ENCODE assay signal across 11 mouse cellular contexts in genomic region chr12:52389552-52389951, GRCm38 (mm10).
A peak's percentile ranks its signal among the peaks of the same experiment; 100 is the strongest.
DNase-seq lines count a peak whose midpoint lies in the region; ATAC-seq and TF ChIP-seq lines count a peak whose summit lies in the region.
"Had no signal": no experiment of that assay in that cellular context is flagged by ENCODE, and none has a peak within 500 bp of the region (broad histone marks: within the 10 kb centered on the region; RNA-seq: fewer than 3 reads in every experiment).

No protein-coding gene starts in this region.

- H3K9ac ChIP-seq in forebrain, embryonic 16.5 days (replicated peaks; ENCODE audit: low read depth, low read length), result no peak overlapping the region
- H3K9ac ChIP-seq in midbrain, embryonic 16.5 days (ENCODE audit: low read depth, low read length), result no peak overlapping the region
- H3K9ac ChIP-seq: neural tube, embryonic 13.5 days had no signal

- intact Hi-C loops in left cerebral cortex, postnatal 14 days (cut with DNase I), result no loop called here
- intact Hi-C loops in left cerebral cortex, postnatal 4 days (cut with DNase I), result no loop called here

- H3K27me3 ChIP-seq in forebrain, embryonic 10.5 days (ENCODE audit: poor library complexity, severe bottlenecking), result no peaks in the 10 kb centered on the region
- no peaks in the 10 kb centered on the region for H3K27me3 ChIP-seq in forebrain, embryonic 16.5 days (replicated peaks; ENCODE audit: control insufficient read depth, insufficient read depth, low read length)
- H3K27me3 ChIP-seq in midbrain, embryonic 16.5 days (ENCODE audit: control insufficient read depth, insufficient read depth, low read depth, low read length), result 0 out of 2 replicates have a peak, but pooled peaks cover 2% of the 10 kb centered on the region
- H3K27me3 ChIP-seq in thymus, adult 2 months (ENCODE audit: control insufficient read depth, insufficient read depth, low read length), result no peaks in the 10 kb centered on the region
- H3K27me3 ChIP-seq: CH12.LX; neural tube, embryonic 13.5 days had no signal

- ATAC-seq in forebrain, embryonic 16.5 days, result peak; percentile 79
- peak; percentile 49; the same call in 1 of the 2 replicates for ATAC-seq in midbrain, embryonic 16.5 days

- WGBS in forebrain, embryonic 10.5 days, result 28% methylated on average over 5 of the region's 5 CpGs
- WGBS in forebrain, embryonic 16.5 days, result 6% methylated on average over 5 of the region's 5 CpGs
- 31% methylated on average over 5 of the region's 5 CpGs for WGBS in midbrain, embryonic 16.5 days
- 92% methylated on average over 5 of the region's 5 CpGs for WGBS in thymus, adult 2 months

- peak; percentile 18 to 35 for DNase-seq in left cerebral cortex, postnatal 14 days (ENCODE audit: low spot score in 2 of 2)
- no peak for DNase-seq in left cerebral cortex, postnatal 4 days
- peak; percentile 36 for DNase-seq in forebrain, embryonic 10.5 days (ENCODE audit: extremely low spot score, low spot score)
- no peak for DNase-seq in thymus, adult 2 months
- no peak for DNase-seq in T-cell, adult 2 months (ENCODE audit: low spot score)
- DNase-seq: adrenal gland, adult 2 months; thymus, postnatal 4 days had no signal

- H3K36me3 ChIP-seq in forebrain, embryonic 10.5 days (replicated peaks), result no peaks in the 10 kb centered on the region
- no peaks in the 10 kb centered on the region for H3K36me3 ChIP-seq in forebrain, embryonic 16.5 days (ENCODE audit: control insufficient read depth, insufficient read depth)
- H3K36me3 ChIP-seq in midbrain, embryonic 16.5 days (ENCODE audit: control insufficient read depth, insufficient read depth, low read length), result no peaks in the 10 kb centered on the region
- no peaks in the 10 kb centered on the region for H3K36me3 ChIP-seq in thymus, adult 2 months (ENCODE audit: control insufficient read depth, insufficient read depth, low read length)
- H3K36me3 ChIP-seq: neural tube, embryonic 13.5 days had no signal

- H3K4me2 ChIP-seq in forebrain, embryonic 16.5 days (ENCODE audit: low read length), result no peak overlapping the region
- no peak overlapping the region for H3K4me2 ChIP-seq in midbrain, embryonic 16.5 days (ENCODE audit: low read length)
- H3K4me2 ChIP-seq: neural tube, embryonic 13.5 days had no signal

- no peak overlapping the region for H3K4me3 ChIP-seq in forebrain, embryonic 10.5 days
- no peak overlapping the region for H3K4me3 ChIP-seq in forebrain, embryonic 16.5 days (replicated peaks; ENCODE audit: low read length)
- H3K4me3 ChIP-seq in midbrain, embryonic 16.5 days (ENCODE audit: low read depth, low read length), result no peak overlapping the region
- H3K4me3 ChIP-seq in thymus, adult 2 months (ENCODE audit: control insufficient read depth, insufficient read depth, low read length), result no peak overlapping the region
- H3K4me3 ChIP-seq: neural tube, embryonic 13.5 days had no signal

- TF ChIP-seq POLR2A in thymus, adult 2 months (IDR thresholded peaks at IDR 0.05; ENCODE audit: control insufficient read depth, extremely low read depth, insufficient read depth, low read length, poor library complexity), result no peak

- H3K27ac ChIP-seq in forebrain, embryonic 10.5 days, result peak overlapping the region; percentile 80
- H3K27ac ChIP-seq in forebrain, embryonic 16.5 days (ENCODE audit: low read length), result peak overlapping the region; percentile 43
- H3K27ac ChIP-seq in midbrain, embryonic 16.5 days (ENCODE audit: low read length), result peak overlapping the region; percentile 29
- H3K27ac ChIP-seq in thymus, adult 2 months (ENCODE audit: control insufficient read depth, insufficient read depth, low read length), result no peak overlapping the region
- H3K27ac ChIP-seq: neural tube, embryonic 13.5 days had no signal

- peaks cover 7% of the 10 kb centered on the region; the same call in 1 of the 2 replicates for H3K9me3 ChIP-seq in forebrain, embryonic 10.5 days
- no peaks in the 10 kb centered on the region for H3K9me3 ChIP-seq in forebrain, embryonic 16.5 days (ENCODE audit: control insufficient read depth, low read length)
- no peaks in the 10 kb centered on the region; the same call in 1 of the 2 replicates for H3K9me3 ChIP-seq in midbrain, embryonic 16.5 days (replicated peaks; ENCODE audit: control insufficient read depth, low read length, poor library complexity, severe bottlenecking)
- H3K9me3 ChIP-seq: neural tube, embryonic 13.5 days had no signal

- peaks cover 47% of the 10 kb centered on the region for H3K4me1 ChIP-seq in forebrain, embryonic 10.5 days
- peaks cover 15% of the 10 kb centered on the region for H3K4me1 ChIP-seq in forebrain, embryonic 16.5 days (replicated peaks; ENCODE audit: control insufficient read depth, insufficient read depth, low read length)
- H3K4me1 ChIP-seq in midbrain, embryonic 16.5 days (ENCODE audit: control insufficient read depth, insufficient read depth, low read length), result peaks cover 3% of the 10 kb centered on the region; the same call in 1 of the 2 replicates
- H3K4me1 ChIP-seq in thymus, adult 2 months (replicated peaks; ENCODE audit: control insufficient read depth, insufficient read depth, low read length), result no peaks in the 10 kb centered on the region

- no peak for TF ChIP-seq CTCF in thymus, adult 2 months (IDR thresholded peaks at IDR 0.05; ENCODE audit: borderline replicate concordance, control insufficient read depth, extremely low read depth, insufficient read depth, low read length, poor library complexity)

Comparison
In these comparisons a context has a peak if more than half of its experiments do, and no peak if none do; other contexts are left out.
1. DNase-seq: peak in left cerebral cortex, postnatal 14 days (2 of 2) and forebrain, embryonic 10.5 days (single experiment); none in left cerebral cortex, postnatal 4 days (single experiment), thymus, adult 2 months (single experiment) and T-cell, adult 2 months (single experiment).